Mouse (Mus musculus) brain, embryonic 14.5 days (tissue): ENCODE data around the gene Ppid.

Experiments
- CTCF ChIP-seq: fragments of 200-500 bp; IDR thresholded peaks from 2 replicates; pipeline ENCODE4 v1.5.1; 2012; ENCODE audit warnings: inconsistent platforms, mild to moderate bottlenecking, moderate library complexity, borderline replicate concordance; ENCODE audit not compliant: insufficient read depth, insufficient read length; ENCODE audit errors: extremely low read depth
- POLR2A ChIP-seq: fragments of 200-500 bp; IDR thresholded peaks from 2 replicates; pipeline ENCODE4 v1.6.1; 2012; ENCODE audit warnings: mild to moderate bottlenecking, inconsistent platforms, borderline replicate concordance; ENCODE audit not compliant: poor library complexity, insufficient read depth, insufficient read length, severe bottlenecking; ENCODE audit errors: extremely low read depth

- TF ChIP-seq POLR2A: no peak
- no peak for TF ChIP-seq CTCF
Observed at GRCm38 (mm10) chr3:79575576-79576467, 15.3 kb upstream of the Ppid start.
